Mouse (Mus musculus) neural tube, embryonic 15.5 days (tissue): ENCODE measurements around the gene Nek6. TPM values are rescaled to one million over a fixed set of nuclear protein-coding genes. Genes with fewer than 3 reads are reported as not detected.

Experiments used
- ATAC-seq: fragments of 200-750 bp; cut with Nextera tagmentation; 2 replicates; pipeline ENCODE4 v1.8.0; 2017; ENCODE audit warnings: mild to moderate bottlenecking, moderate TSS enrichment, moderate library complexity; ENCODE audit not compliant: low FRiP score
- H3K27ac ChIP-seq: fragments of 300-500 bp; sonication (generic); replicated peaks from 2 replicates; pipeline ENCODE4 v1.5.1; 2015; ENCODE audit warnings: mild to moderate bottlenecking, inconsistent platforms
- H3K27me3 ChIP-seq: fragments of 300-500 bp; sonication (generic); replicated peaks from 2 replicates; pipeline ENCODE4 v1.6.1; 2015; ENCODE audit warnings: inconsistent platforms
- H3K36me3 ChIP-seq: fragments of 300-500 bp; sonication (generic); 2 replicates; pipeline ENCODE4 v1.6.1; 2015; ENCODE audit warnings: inconsistent platforms
- H3K4me1 ChIP-seq: fragments of 300-500 bp; sonication (generic); 2 replicates; pipeline ENCODE4 v1.6.1; 2015; ENCODE audit warnings: inconsistent platforms
- H3K4me2 ChIP-seq: fragments of 300-500 bp; sonication (generic); 2 replicates; pipeline ENCODE4 v1.6.1; 2015; ENCODE audit warnings: inconsistent platforms, mild to moderate bottlenecking, moderate library complexity
- H3K4me3 ChIP-seq: fragments of 300-500 bp; sonication (generic); replicated peaks from 2 replicates; pipeline ENCODE4 v1.5.1; 2015; ENCODE audit warnings: mild to moderate bottlenecking, inconsistent platforms
- H3K9ac ChIP-seq: fragments of 300-500 bp; sonication (generic); replicated peaks from 2 replicates; pipeline ENCODE4 v1.6.1; 2015; ENCODE audit warnings: mild to moderate bottlenecking, inconsistent platforms
- H3K9me3 ChIP-seq: fragments of 300-500 bp; sonication (generic); replicated peaks from 2 replicates; pipeline ENCODE4 v1.6.1; 2016; ENCODE audit warnings: inconsistent platforms
- WGBS: fragments of 180-500 bp; shearing (Covaris S2); methylation state at CpG from one replicate; pipeline ENCODE4 v1.1.7; 2015; ENCODE audit warnings: mixed read lengths; 5-methylcytosine and 5-hydroxymethylcytosine counted together
- microRNA-seq: library from miRNA; unstranded; fragments of <30 nt; microRNA quantifications from one replicate; pipeline ENCODE4, GENCODE M21; 2017
- polyA plus RNA-seq: library from polyadenylated mRNA; unstranded; fragments of >200 nt; fragmentation: Nextera tagmentation; extraction: Ambion mirVana; gene quantifications from 2 replicates; pipeline ENCODE4 v1.2.1, GENCODE M21; 2015

Gene Nek6
- polyA plus RNA-seq, 1 experiment from 2014 or later, result 51.0 TPM

- Histone ChIP-seq H3K9ac (no peak overlapping the region), H3K27me3 (no peaks in the 10 kb centered on the region), H3K4me1 (peaks cover 17% of the 10 kb centered on the region), H3K9me3 (no peaks in the 10 kb centered on the region), H3K4me3 (no peak overlapping the region), H3K27ac (no peak overlapping the region), H3K4me2 (no peak overlapping the region), H3K36me3 (peaks cover 40% of the 10 kb centered on the region)
- 97% methylated on average over 1 of the region's 1 CpGs for WGBS
- no peak for ATAC-seq
Observed at GRCm38 (mm10) chr2:38641761-38642160, 130.3 kb downstream of the Nek6 start.

GRCm38 (mm10) chr2:38643625-38644427 is 132.4 kb downstream of the Nek6 start, which contains the start of gene Psmb7:
Psmb7 (minus strand) TSS chr2:38644087.
- peak; percentile 90 for ATAC-seq
- Histone ChIP-seq H3K4me1 (peaks cover 26% of the 10 kb centered on the region), H3K9ac (peak within 1 kb of the TSS; percentile 82), H3K9me3 (no peaks in the 10 kb centered on the region), H3K4me3 (peak within 1 kb of the TSS; percentile 91), H3K27me3 (no peaks in the 10 kb centered on the region), H3K4me2 (peak within 1 kb of the TSS; percentile 93), H3K36me3 (peaks cover 29% of the 10 kb centered on the region), H3K27ac (peak within 1 kb of the TSS; percentile 82)
- 2% methylated on average over 52 of the region's 52 CpGs for WGBS

Small RNA genes lying within 50 kb of the gene (microRNA-seq; reads per million reads assigned to microRNA genes)
- gene Gm27634, result not detected

Other genes with a start within 250 kb of the Nek6 start
- 17.0 and 17.8 TPM in 2 replicates for gene Dennd1a, start 224.3 kb upstream of the Nek6 start, polyA plus RNA-seq
- gene Lhx2, start 172.4 kb upstream of the Nek6 start, polyA plus RNA-seq, result 1.6 and 3.0 TPM in 2 replicates
- 283 and 284 TPM in 2 replicates for gene Psmb7, start 132.4 kb downstream of the Nek6 start, polyA plus RNA-seq
- 0.05 and 0.10 TPM in 2 replicates for gene Nr5a1, start 202.9 kb downstream of the Nek6 start, polyA plus RNA-seq